Mouse (Mus musculus) forebrain, postnatal 0 days (tissue): ENCODE measurements around the gene Mettl23. TPM values are rescaled to one million over a fixed set of nuclear protein-coding genes. Genes with fewer than 3 reads are reported as not detected.

Source experiments
- ATAC-seq: fragments of 200-750 bp; cut with Nextera tagmentation; 2 replicates; pipeline ENCODE4 v1.8.0; 2017; ENCODE audit warnings: mild to moderate bottlenecking, moderate library complexity
- DNase-seq: peaks from one replicate; pipeline ENCODE4 v3.0.0-alpha.2; 2015
- H3K27ac ChIP-seq: fragments of 300-500 bp; sonication (generic); 2 replicates; pipeline ENCODE4 v1.5.1; 2014; ENCODE audit warnings: low read depth, mild to moderate bottlenecking, antibody characterized with exemption, low read length, moderate library complexity, mixed read lengths
- H3K27me3 ChIP-seq: fragments of 300-500 bp; sonication (generic); 2 replicates; pipeline ENCODE4 v1.6.1; 2014; ENCODE audit warnings: mild to moderate bottlenecking, low read length, mixed read lengths; ENCODE audit not compliant: insufficient read depth
- H3K36me3 ChIP-seq: fragments of 300-500 bp; sonication (generic); 2 replicates; pipeline ENCODE4 v1.6.1; 2014; ENCODE audit warnings: mild to moderate bottlenecking, moderate library complexity; ENCODE audit not compliant: insufficient read depth
- H3K4me1 ChIP-seq: fragments of 300-500 bp; sonication (generic); 2 replicates; pipeline ENCODE4 v1.6.1; 2014; ENCODE audit warnings: antibody characterized with exemption; ENCODE audit not compliant: insufficient read depth
- H3K4me2 ChIP-seq: fragments of 300-500 bp; sonication (generic); 2 replicates; pipeline ENCODE4 v1.6.1; 2014; ENCODE audit warnings: low read depth, mild to moderate bottlenecking, moderate library complexity
- H3K4me3 ChIP-seq: fragments of 300-500 bp; sonication (generic); 2 replicates; pipeline ENCODE4 v1.5.1; 2014; ENCODE audit warnings: low read depth, low read length, mixed read lengths
- H3K9ac ChIP-seq: fragments of 300-500 bp; sonication (generic); 2 replicates; pipeline ENCODE4 v1.6.1; 2014; ENCODE audit warnings: mild to moderate bottlenecking
- H3K9me3 ChIP-seq: fragments of 300-500 bp; sonication (generic); 2 replicates; pipeline ENCODE4 v1.6.1; 2016; ENCODE audit warnings: low read length
- CTCF ChIP-seq: sonication (generic); IDR thresholded peaks from 2 replicates; pipeline ENCODE4 v1.5.1; 2016; ENCODE audit warnings: antibody characterized with exemption, control low read depth, low read depth
- WGBS: fragments of 180-500 bp; shearing (Covaris S2); extraction: QIAGEN DNeasy Blood & Tissue Kit; methylation state at CpG from one replicate; pipeline ENCODE4 v1.1.7; 2014; 5-methylcytosine and 5-hydroxymethylcytosine counted together
- polyA plus RNA-seq: library from polyadenylated mRNA; unstranded; fragments of >200 nt; fragmentation: Nextera tagmentation; extraction: Ambion mirVana; gene quantifications from 2 replicates; pipeline ENCODE4 v1.2.1, GENCODE M21; 2015
- total RNA-seq: library from RNA; depleted of rRNA; stranded (reverse); fragments of >200 nt; gene quantifications from 2 replicates; pipeline ENCODE4 v1.2.3, GENCODE M21; 2014

The Mettl23 gene
- total and polyA plus RNA-seq, 2 experiments from 2014 or later = 40.3 to 54.2 TPM

DNA sequence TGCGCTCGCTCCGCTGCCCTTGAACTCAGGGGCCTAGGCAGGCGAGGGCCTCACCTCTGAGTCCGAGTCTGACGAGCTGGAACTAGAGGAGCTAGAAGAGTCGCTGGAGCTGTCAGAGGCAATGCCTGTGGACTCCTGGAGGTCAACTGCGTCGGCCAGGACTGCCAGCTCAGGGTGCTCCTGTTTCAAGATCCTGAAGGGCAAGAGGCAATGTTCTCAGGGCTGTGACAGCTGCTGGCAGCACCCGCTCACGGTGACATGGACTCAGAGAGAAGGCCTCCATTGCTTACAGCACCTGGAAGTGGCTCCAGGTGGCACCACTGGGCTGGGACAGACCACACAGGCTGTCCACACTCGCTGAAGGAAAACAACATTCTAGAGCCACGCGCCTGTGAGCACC, 4.1 kb upstream of the Mettl23 start:
- H3K36me3 ChIP-seq = peaks cover 65% of the 10 kb centered on the region
- no peaks in the 10 kb centered on the region for H3K9me3 ChIP-seq
- H3K27me3 ChIP-seq = no peaks in the 10 kb centered on the region
- TF ChIP-seq CTCF = no peak
- no peak for DNase-seq
- ATAC-seq = no peak
- no peak overlapping the region for H3K4me2 ChIP-seq
- no peak overlapping the region for H3K4me3 ChIP-seq
- no peak overlapping the region for H3K27ac ChIP-seq
- WGBS = 84% methylated on average over 14 of the region's 14 CpGs
- H3K4me1 ChIP-seq = peaks cover 7% of the 10 kb centered on the region; the same call in 1 of the 2 replicates
- no peak overlapping the region for H3K9ac ChIP-seq

DNA sequence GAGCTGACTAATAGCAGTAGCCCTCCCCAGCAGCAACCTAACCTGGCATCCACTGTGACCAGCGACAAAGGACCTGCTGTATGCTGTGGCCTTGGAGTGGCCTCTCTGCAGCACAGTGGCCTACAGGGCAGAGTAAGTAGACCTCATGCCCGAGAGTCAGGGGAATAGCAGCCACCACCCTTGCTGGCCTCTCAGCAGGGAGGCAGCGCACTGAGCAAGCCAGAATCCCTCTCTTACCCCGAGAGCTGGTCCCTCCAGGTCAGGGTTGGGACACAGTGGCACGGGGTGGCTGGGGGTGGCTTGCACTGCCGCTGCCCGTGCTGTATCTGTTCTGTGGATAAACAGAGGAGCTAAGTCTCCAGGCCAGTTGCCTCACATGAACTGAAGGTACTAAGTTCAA, 3.5 kb upstream of the Mettl23 start:
- Histone ChIP-seq H3K9ac (peak overlapping the region; percentile 18; the same call in 1 of the 2 replicates), H3K36me3 (peaks cover 60% of the 10 kb centered on the region), H3K4me3 (no peak overlapping the region), H3K4me1 (peaks cover 11% of the 10 kb centered on the region; the same call in 1 of the 2 replicates), H3K27me3 (no peaks in the 10 kb centered on the region), H3K27ac (no peak overlapping the region), H3K9me3 (no peaks in the 10 kb centered on the region), H3K4me2 (no peak overlapping the region)
- DNase-seq = no peak
- ATAC-seq = no peak
- no peak for TF ChIP-seq CTCF
- WGBS = 74% methylated on average over 7 of the region's 7 CpGs

DNA sequence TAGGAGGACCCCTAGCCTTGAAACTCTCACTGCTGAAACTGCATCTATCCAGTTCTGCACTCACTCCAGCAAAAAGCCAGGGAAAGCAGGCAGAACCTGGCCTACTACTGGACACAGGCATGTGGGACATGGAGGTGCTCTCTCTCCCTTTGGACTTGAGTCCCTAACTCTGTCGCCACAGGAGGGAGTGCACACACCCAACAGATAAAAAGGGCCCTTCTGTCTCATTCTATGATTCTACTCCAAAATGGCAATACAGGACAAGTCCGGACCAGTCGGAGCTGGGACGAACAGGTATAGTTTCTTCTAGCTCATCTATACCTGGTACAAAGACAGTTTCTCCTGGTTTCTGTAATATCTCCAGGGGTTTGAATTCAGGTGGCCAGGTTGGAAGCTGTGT, 2.3 kb upstream of the Mettl23 start:
- WGBS = 78% methylated on average over 4 of the region's 4 CpGs
- Histone ChIP-seq H3K9ac (no peak overlapping the region), H3K9me3 (no peaks in the 10 kb centered on the region), H3K27ac (no peak overlapping the region), H3K27me3 (no peaks in the 10 kb centered on the region), H3K4me2 (no peak overlapping the region), H3K4me1 (peaks cover 11% of the 10 kb centered on the region; the same call in 1 of the 2 replicates), H3K4me3 (no peak overlapping the region), H3K36me3 (peaks cover 49% of the 10 kb centered on the region)
- ATAC-seq = no peak
- no peak for DNase-seq
- no peak for TF ChIP-seq CTCF

DNA sequence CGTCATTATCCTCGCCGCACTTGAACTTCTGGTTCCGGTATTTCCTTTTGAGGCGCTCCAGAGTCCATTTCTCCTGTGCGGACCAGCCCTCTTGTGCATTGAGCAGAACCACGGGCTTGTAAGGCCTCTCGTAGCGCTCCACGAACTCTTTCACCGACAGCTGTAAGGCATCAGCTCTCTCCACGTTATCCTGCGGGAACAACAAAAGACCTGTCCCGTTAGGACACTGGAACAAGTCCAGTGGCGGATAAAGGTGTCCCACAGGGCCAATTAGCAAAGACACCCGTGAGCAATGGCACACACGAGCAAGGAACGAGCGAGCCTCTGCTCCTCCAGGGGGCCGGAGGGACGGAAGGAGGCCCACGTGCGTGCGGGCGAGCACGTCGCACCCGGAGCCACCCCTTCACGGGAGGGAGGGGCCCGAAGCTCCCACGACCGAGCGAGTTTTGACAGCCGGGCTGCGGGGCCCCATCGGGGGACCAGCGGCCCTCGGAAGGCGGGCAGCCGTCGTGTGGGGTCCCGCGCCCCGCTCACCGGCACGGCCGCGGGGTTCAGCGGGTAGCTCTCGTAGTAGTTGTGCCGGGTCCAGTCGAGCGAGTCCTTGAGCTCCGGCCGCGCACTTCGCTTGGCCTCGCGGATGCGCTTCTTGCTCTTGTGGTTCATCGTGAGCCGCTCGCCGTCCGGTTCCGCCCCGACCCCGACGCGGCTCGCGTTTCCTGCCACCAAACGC, 382 bp upstream of the Mettl23 start:
- no peaks in the 10 kb centered on the region for H3K27me3 ChIP-seq
- ATAC-seq = peak; percentile 62
- H3K36me3 ChIP-seq = peaks cover 30% of the 10 kb centered on the region
- under 1% methylated on average over 53 of the region's 73 CpGs for WGBS
- peak overlapping the region; percentile 85 for H3K4me3 ChIP-seq
- TF ChIP-seq CTCF = peak; percentile 15; the same call in 1 of the 2 replicates
- DNase-seq = peak; percentile 82
- H3K4me2 ChIP-seq = peak overlapping the region; percentile 82
- H3K9ac ChIP-seq = peak overlapping the region; percentile 92
- peaks cover 11% of the 10 kb centered on the region; the same call in 1 of the 2 replicates for H3K4me1 ChIP-seq
- no peaks in the 10 kb centered on the region for H3K9me3 ChIP-seq
- peak overlapping the region; percentile 95 for H3K27ac ChIP-seq

DNA sequence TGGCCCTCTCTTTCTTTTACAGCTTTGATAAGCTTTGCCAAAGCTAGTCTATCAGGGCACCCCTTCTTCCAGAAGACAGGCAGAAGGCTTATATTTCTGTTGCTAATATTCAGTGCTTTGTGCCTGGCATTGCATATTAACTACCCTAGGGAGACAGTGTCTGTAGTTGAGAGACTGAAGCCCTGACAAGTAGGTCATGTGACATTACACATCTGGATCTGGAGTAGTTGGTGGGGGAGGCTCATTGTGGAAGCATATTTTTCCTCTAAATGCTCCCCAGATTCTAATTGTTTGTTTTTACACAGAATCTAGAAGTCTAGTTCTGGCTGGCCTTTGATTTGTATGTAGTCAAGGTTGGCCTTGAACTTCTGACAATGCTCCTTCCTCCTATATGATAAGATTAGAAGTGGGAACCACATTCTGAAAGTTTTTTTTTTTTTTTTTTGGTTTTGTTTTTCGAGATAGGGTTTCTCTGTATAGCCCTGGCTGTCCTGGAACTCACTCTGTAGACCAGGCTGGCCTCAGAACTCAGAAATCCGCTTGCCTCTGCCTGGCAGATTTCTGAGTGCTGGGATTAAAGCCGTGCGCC, 3.6 kb downstream of the Mettl23 start:
- no peak for DNase-seq
- 73% methylated on average over 4 of the region's 4 CpGs for WGBS
- Histone ChIP-seq H3K9ac (no peak overlapping the region), H3K27me3 (no peaks in the 10 kb centered on the region), H3K4me1 (peaks cover 13% of the 10 kb centered on the region; the same call in 1 of the 2 replicates), H3K4me2 (no peak overlapping the region), H3K9me3 (no peaks in the 10 kb centered on the region), H3K27ac (no peak overlapping the region), H3K36me3 (peaks cover 9% of the 10 kb centered on the region), H3K4me3 (no peak overlapping the region)
- TF ChIP-seq CTCF = no peak
- ATAC-seq = no peak

DNA sequence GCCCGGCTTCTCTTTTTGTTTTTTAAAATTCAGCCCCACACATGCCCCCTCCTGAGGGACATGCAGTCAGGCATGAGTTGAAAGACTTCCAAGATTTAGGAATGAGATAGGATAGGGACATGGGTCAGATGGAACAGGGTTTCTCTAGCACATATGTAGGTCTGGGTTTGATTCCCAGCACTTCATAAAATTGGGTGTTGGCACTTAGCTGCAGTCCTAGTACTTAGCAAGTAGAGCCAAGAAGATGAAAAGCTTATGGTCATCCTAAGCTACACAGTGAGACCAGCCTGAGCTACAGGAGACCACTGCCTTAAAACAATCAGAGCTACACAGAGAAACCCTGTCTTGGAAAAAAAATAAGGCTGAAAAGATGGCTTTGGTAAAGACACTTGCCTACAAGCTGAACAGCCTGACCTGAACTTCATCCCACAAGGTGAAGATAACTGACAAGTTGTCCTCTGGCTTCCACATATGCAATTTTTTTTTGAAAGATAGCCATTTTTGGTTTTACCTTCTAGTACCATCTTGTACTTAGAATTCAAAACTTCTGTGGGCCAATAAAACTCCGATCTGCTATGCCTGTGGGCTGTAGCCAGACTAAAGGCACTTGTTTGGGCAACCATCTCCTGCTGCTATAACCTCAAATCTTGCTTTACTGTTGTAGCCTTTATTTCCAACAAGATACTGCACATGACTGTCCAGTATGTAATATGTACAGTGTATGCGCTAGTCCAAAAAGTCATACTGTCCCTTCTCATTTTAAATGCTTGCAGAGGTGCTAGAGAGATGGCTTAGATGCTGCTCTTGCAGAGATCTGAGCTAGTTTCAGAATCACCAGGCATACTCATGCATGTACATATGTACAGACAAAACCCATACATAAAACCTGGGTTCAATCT, 4.4 kb downstream of the Mettl23 start:
- peaks cover 9% of the 10 kb centered on the region for H3K36me3 ChIP-seq
- DNase-seq (no peak), ATAC-seq (no peak)
- WGBS = 86% methylated on average over 3 of the region's 3 CpGs
- no peaks in the 10 kb centered on the region for H3K27me3 ChIP-seq
- no peak for TF ChIP-seq CTCF
- peaks cover 13% of the 10 kb centered on the region; the same call in 1 of the 2 replicates for H3K4me1 ChIP-seq
- no peak overlapping the region for H3K4me2 ChIP-seq
- no peak overlapping the region for H3K9ac ChIP-seq
- H3K4me3 ChIP-seq = no peak overlapping the region
- H3K9me3 ChIP-seq = no peaks in the 10 kb centered on the region
- no peak overlapping the region for H3K27ac ChIP-seq
